Mouse (Mus musculus) stomach, embryonic 16.5 days (tissue): Measurements from ENCODE around the gene Ino80b. TPM values are rescaled to one million over a fixed set of nuclear protein-coding genes. Genes with fewer than 3 reads are reported as not detected.

Experiments
- microRNA counts: library from miRNA; unstranded; fragments of <30 nt; microRNA quantifications from one replicate; lab custom pipeline; 2016
- microRNA-seq: library from miRNA; unstranded; fragments of <30 nt; microRNA quantifications from one replicate; pipeline ENCODE4, GENCODE M21; 2016
- polyA plus RNA-seq: library from polyadenylated mRNA; unstranded; fragments of >200 nt; fragmentation: Nextera tagmentation; extraction: Ambion mirVana; gene quantifications from 2 replicates; pipeline ENCODE4 v1.2.1, GENCODE M21; 2015

Ino80b gene
- polyA plus RNA-seq, 1 experiment from 2014 or later: 8.4 TPM

MicroRNAs encoded within 50 kb of the gene (microRNA counts, 519-probe panel; counts per million panel counts)
- 1,655 counts per million, percentile 25 among the panel's probes with 10 or more counts for microRNA mmu-miR-3470a+mmu-miR-3470b (lab: Ali Mortazavi, UCI)

Small RNA genes within 50 kb of the gene (microRNA-seq; reads per million reads assigned to microRNA genes)
- not detected for gene Mir3470a

Other genes starting within 250 kb of the Ino80b start
- gene Sema4f, start 185.7 kb downstream of the Ino80b start, polyA plus RNA-seq: 1.4 and 1.5 TPM in 2 replicates
- gene M1ap, start 178.5 kb downstream of the Ino80b start, polyA plus RNA-seq: 0.26 and 1.0 TPM in 2 replicates
- 10.5 and 11.3 TPM in 2 replicates for gene Dok1, start 92.0 kb downstream of the Ino80b start, polyA plus RNA-seq
- 19.4 and 19.5 TPM in 2 replicates for gene Loxl3, start 91.3 kb downstream of the Ino80b start, polyA plus RNA-seq
- 228 and 235 TPM in 2 replicates for gene Aup1, start 70.9 kb downstream of the Ino80b start, polyA plus RNA-seq
- gene Htra2, start 70.2 kb downstream of the Ino80b start, polyA plus RNA-seq: 66.5 and 72.3 TPM in 2 replicates
- gene Dqx1, start 67.6 kb downstream of the Ino80b start, polyA plus RNA-seq: 6.0 and 6.4 TPM in 2 replicates
- gene Tlx2, start 55.1 kb downstream of the Ino80b start, polyA plus RNA-seq: 1.8 and 3.4 TPM in 2 replicates
- gene Pcgf1, start 47.6 kb downstream of the Ino80b start, polyA plus RNA-seq: 25.1 and 28.8 TPM in 2 replicates
- gene Lbx2, start 39.1 kb downstream of the Ino80b start, polyA plus RNA-seq: 0.58 and 0.65 TPM in 2 replicates
- gene Ccdc142, start 23.8 kb downstream of the Ino80b start, polyA plus RNA-seq: 1.2 and 1.5 TPM in 2 replicates
- 1.8 TPM in 2 replicates for gene Gm42688, start 23.8 kb downstream of the Ino80b start, polyA plus RNA-seq
- 115 and 123 TPM in 2 replicates for gene Mrpl53, start 16.4 kb downstream of the Ino80b start, polyA plus RNA-seq
- 8.3 TPM in 2 replicates for gene Mogs, start 9.9 kb downstream of the Ino80b start, polyA plus RNA-seq
- gene Wbp1, start 3.9 kb downstream of the Ino80b start, polyA plus RNA-seq: 87.9 and 93.8 TPM in 2 replicates
- 39.7 and 42.8 TPM in 2 replicates for gene Rtkn, start 10.0 kb upstream of the Ino80b start, polyA plus RNA-seq
- 4.1 and 5.0 TPM in 2 replicates for gene Wdr54, start 31.0 kb upstream of the Ino80b start, polyA plus RNA-seq
- gene 1700003E16Rik, start 31.0 kb upstream of the Ino80b start, polyA plus RNA-seq: 2.1 and 2.2 TPM in 2 replicates
- 73.7 and 74.1 TPM in 2 replicates for gene Dctn1, start 40.5 kb upstream of the Ino80b start, polyA plus RNA-seq
- gene Slc4a5, start 94.4 kb upstream of the Ino80b start, polyA plus RNA-seq: 0.30 and 0.60 TPM in 2 replicates
- 29.6 and 35.2 TPM in 2 replicates for gene Mthfd2, start 200.5 kb upstream of the Ino80b start, polyA plus RNA-seq
- gene Mob1a, start 200.6 kb upstream of the Ino80b start, polyA plus RNA-seq: 67.6 and 67.9 TPM in 2 replicates
- 121 and 145 TPM in 2 replicates for gene Bola3, start 223.7 kb upstream of the Ino80b start, polyA plus RNA-seq